Mouse (Mus musculus) bone marrow macrophage, adult 2 months (primary cell): ENCODE results near the gene Nol9. TPM values are rescaled to one million over a fixed set of nuclear protein-coding genes. Genes with fewer than 3 reads are reported as not detected.

Experiments
- H3K27ac ChIP-seq: 2 replicates; pipeline ENCODE4 v1.5.1; 2012; ENCODE audit warnings: low read depth, low read length; ENCODE audit not compliant: insufficient read depth
- H3K4me1 ChIP-seq: 2 replicates; pipeline ENCODE4 v1.6.1; 2012; ENCODE audit warnings: low read length; ENCODE audit not compliant: control insufficient read depth, insufficient read depth
- H3K4me3 ChIP-seq: 2 replicates; pipeline ENCODE4 v1.5.1; 2012; ENCODE audit warnings: mild to moderate bottlenecking, low read length, moderate library complexity; ENCODE audit not compliant: insufficient read depth
- CTCF ChIP-seq: IDR thresholded peaks from 2 replicates; pipeline ENCODE4 v1.5.1; 2012; ENCODE audit warnings: low read depth, mild to moderate bottlenecking, low read length, moderate library complexity
- POLR2A ChIP-seq: IDR thresholded peaks from 2 replicates; pipeline ENCODE4 v1.6.1; 2012; ENCODE audit warnings: mild to moderate bottlenecking, low read depth, low read length, borderline replicate concordance
- polyA plus RNA-seq: library from polyadenylated mRNA; stranded (reverse); fragments of >200 nt; gene quantifications from 2 replicates; pipeline ENCODE4 v1.2.4, GENCODE M21; 2012; ENCODE audit not compliant: missing spikeins, insufficient read depth, insufficient read length

The Nol9 gene
- polyA plus RNA-seq, 1 experiment = 11.1 TPM

DNA sequence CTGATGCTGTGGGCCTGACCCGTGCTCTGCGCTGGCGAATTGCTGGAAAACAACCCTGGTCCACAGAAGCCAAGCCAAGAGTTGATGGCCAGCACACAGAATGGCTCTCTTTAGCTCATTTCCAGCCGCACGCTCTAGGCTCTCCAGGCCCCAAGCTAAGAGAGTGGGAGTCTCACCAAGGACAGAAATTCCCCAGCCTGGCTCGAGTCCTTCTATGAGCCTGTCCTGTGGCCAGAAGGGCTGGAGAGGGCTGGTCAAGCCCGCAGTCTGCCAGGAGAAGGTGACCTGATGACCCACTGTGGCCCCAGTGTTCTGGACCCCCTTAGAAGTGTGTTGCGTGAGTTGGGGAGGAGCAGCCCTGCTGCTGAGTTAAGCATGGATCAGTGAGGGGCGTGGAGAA is 38.1 kb downstream of the Nol9 start:
- H3K4me1 ChIP-seq = peaks cover 11% of the 10 kb centered on the region
- no peak overlapping the region for H3K4me3 ChIP-seq
- H3K27ac ChIP-seq = no peak overlapping the region
- no peak for TF ChIP-seq POLR2A
- TF ChIP-seq CTCF = no peak

DNA sequence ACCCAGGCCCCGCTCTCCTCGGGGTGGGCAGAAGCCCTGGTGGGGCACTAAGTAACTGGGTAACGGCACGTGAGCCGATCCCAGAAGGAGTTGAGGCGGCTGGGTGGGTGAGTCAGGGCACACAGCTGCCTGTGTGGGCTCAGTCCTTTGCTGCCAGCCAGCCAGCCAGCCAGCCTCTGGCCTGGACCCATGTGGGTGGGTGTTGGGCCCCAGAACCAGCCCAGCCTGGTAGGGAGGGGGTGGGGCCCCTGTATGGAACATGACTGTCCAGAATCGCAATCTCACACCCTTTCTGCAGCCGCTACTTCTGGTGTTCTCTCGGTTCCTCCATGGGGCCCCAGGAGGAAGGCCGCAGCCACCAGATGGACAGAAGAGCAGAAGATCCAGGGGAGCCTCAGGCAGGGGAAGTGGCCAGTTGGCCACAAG is 39.0 kb downstream of the Nol9 start:
- Histone ChIP-seq H3K4me1 (peaks cover 8% of the 10 kb centered on the region), H3K4me3 (no peak overlapping the region), H3K27ac (no peak overlapping the region)
- TF ChIP-seq POLR2A (no peak), CTCF (no peak)

DNA sequence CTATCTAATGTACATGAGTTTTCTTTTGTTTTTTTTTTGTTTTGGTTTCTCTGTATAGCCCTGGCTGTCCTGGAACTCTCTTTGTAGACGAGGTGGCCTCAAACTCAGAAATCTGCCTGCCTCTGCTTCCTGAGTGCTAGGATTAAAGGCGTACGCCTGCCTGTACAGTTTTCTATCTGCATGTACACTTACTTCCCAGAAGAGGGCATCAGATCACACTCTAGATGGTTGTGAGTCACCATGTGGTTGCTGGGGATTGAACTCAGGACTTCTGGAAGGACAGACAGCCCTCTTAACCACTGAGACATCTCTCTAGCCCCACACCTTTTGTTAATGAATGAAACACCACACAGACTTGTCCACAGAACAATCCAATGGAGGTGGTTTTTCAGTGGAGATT is 40.1 kb downstream of the Nol9 start:
- no peak overlapping the region for H3K27ac ChIP-seq
- peaks cover 8% of the 10 kb centered on the region for H3K4me1 ChIP-seq
- no peak overlapping the region for H3K4me3 ChIP-seq
- TF ChIP-seq POLR2A (no peak), CTCF (no peak)

DNA sequence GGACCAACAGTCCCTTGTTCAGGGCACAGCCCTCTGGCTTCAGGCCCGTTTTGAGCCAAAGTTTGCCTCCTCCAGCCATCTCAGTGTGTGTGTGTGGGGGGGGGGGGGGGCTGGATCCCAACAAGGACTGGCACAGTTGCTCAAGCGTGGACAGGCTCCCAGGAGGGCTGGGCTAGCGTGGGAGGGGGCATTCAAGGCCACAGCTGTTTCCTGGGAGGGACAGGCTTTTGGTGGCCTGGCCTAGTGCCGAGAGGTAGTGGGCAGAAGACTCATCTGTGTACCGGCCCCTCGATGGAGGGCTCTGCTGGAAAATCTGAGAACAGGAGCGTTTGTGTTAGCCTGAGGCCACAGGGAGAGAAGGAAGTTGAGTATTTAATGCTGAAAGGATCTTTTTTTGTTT is 40.8 kb downstream of the Nol9 start:
- TF ChIP-seq POLR2A (no peak), CTCF (no peak)
- H3K4me1 ChIP-seq = peaks cover 8% of the 10 kb centered on the region

DNA sequence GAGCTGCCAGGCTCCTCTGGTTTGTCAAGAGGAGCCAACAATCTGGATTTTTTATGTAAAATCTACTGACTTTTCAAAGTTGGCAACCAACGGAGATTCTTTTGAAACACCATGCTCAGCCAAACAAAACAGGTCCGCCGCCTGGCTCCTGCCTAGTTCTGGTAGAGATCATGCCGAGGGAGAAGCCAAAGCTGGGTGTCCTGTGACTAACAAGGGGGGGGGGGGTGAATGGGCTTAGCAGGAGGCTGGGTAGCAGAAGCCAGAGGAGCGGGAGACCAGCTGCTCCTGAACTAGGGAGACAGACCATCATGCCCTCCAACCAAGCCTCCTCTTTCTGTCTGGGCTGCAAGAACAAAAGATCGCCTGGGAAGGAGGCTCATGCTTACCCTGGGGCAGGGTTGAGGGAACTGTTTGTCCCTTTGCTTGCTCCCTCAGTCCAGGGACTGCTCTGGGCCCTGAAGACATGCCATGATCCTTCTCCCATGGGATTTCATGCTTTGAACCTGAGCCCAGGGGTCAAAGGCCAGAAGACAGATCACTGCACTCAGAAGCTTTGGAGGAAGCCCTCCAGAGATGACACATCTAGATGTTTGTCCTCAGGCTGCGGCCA is 44.6 kb downstream of the Nol9 start:
- H3K4me3 ChIP-seq = no peak overlapping the region
- TF ChIP-seq CTCF (no peak), POLR2A (no peak)
- peaks cover 12% of the 10 kb centered on the region for H3K4me1 ChIP-seq
- no peak overlapping the region for H3K27ac ChIP-seq

More for the DNA sequence above, 40.8 kb downstream of the Nol9 start:
- Histone ChIP-seq H3K27ac (no peak overlapping the region), H3K4me3 (no peak overlapping the region)

DNA sequence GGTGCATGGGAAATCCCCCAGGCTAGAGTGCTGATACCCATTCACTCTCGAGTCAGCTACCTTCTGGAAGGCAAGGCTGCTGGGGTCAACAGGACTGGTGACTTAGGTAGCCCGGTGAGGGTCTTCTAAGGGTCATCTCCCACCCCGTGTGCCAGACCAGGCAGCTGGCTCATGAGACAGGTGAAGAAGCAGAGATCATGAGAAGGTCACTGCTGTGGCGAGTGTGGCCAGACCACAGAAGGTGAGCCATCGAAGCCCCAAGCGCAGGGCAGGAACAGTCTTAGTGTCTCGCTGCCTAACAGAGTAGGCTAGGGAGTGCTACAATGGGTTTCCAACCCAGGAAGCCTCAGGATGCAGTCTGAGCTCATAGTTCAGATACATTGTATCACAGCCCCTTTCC is 45.5 kb downstream of the Nol9 start:
- no peak overlapping the region for H3K4me3 ChIP-seq
- H3K4me1 ChIP-seq = peaks cover 12% of the 10 kb centered on the region
- TF ChIP-seq POLR2A = no peak
- no peak for TF ChIP-seq CTCF
- H3K27ac ChIP-seq = no peak overlapping the region

DNA sequence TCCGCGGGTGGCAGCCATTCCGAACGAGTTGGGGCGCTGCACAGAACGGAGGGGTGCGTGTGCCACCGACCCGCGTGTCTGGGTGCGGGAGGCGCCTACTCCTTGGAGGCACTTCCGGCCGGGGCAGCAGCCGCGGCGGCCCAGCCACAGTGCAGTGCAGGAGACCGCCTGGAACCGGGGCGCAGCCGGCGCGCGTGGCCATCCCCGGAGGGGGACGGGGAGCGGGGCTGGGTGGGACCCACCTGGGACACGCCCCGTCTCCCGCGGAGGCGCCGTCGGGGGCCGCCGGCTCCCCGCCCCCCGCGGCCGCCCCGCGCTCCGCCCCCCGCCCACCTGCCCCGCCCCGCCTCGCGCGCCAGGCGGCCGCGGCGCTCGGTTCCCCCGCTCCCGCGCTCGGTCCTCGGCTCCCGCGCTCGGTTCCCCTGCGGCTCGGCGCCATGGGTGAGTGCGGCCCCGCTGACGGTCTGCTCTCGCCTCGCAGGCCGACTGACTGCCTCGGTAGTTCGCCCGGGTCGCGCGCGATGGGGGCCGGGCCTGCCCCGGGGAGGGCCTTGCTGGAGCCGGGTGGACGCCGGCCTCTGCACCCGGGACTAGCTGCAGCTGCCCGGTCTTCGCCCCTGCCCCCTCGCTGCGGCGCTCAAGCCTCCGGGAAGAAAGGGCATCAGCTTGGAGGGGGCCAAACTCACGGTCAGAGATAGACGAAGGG is 47.5 kb downstream of the Nol9 start:
- Histone ChIP-seq H3K4me1 (peaks cover 12% of the 10 kb centered on the region), H3K27ac (no peak overlapping the region), H3K4me3 (peak overlapping the region; percentile 71)
- no peak for TF ChIP-seq CTCF
- no peak for TF ChIP-seq POLR2A

DNA sequence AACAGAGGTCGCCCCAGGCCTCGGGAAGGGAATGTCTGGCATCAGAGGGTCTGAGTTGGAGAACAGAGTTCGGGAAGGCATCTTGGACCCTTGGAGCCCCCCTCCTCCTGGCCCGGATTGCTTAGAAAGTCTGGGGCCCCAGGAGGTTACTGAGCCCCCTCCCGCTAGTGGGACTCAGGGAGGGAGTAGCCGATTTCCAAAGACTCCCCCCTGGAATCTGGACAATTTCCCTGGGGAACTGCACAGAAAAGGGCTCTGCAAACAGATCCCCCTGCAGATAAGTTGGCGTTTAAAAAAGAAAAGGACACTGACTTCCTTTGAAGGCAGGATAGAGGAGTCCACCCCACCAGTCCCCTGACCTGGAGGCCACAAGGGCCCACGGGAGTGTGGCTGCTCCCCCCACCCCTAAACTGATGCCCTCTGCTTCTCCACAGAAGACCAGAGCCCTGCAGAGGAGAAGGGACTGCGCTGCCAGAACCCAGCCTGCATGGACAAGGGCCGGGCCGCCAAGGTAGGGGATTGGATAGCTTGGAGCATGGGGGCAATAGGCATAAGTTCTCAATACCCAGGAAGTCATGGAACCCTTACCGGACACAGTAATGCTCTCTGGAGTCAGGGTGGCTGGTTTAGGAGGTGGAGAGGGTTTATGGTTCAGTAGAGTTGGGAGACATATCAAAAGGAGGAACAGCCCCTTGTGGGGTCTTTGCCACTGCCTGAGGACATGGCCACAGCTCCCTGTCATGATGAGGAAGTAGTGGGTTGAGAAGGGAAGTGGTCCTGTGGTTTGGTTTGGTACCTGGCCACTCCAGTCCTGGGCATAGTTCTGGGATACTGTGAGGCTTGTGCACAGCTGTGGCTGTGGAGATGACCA is 48.3 kb downstream of the Nol9 start:
- H3K27ac ChIP-seq = no peak overlapping the region
- peak overlapping the region; percentile 71 for H3K4me3 ChIP-seq
- TF ChIP-seq POLR2A = no peak
- no peak for TF ChIP-seq CTCF
- H3K4me1 ChIP-seq = peaks cover 12% of the 10 kb centered on the region

DNA sequence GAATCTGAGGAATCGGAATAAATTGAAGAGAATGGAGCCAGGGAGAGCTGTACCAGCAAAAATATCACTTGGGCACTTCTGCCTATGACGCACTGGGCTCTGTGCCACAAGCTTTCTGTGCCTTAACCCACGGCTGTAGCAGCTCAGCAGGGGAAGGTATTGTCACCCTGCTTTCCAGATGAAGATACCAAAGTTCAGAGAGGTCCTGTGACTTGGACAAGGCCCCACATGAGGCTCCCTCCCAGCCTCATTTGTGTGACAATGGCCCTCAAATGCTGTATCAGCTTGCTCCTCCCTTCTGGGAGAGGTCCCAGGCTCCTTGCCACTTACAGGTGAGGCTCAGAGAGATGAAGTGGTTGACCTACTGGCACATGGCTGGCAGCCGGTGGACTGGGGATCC is 49.0 kb downstream of the Nol9 start:
- no peak overlapping the region for H3K27ac ChIP-seq
- H3K4me3 ChIP-seq = no peak overlapping the region
- TF ChIP-seq POLR2A (no peak), CTCF (no peak)
- H3K4me1 ChIP-seq = peaks cover 12% of the 10 kb centered on the region

DNA sequence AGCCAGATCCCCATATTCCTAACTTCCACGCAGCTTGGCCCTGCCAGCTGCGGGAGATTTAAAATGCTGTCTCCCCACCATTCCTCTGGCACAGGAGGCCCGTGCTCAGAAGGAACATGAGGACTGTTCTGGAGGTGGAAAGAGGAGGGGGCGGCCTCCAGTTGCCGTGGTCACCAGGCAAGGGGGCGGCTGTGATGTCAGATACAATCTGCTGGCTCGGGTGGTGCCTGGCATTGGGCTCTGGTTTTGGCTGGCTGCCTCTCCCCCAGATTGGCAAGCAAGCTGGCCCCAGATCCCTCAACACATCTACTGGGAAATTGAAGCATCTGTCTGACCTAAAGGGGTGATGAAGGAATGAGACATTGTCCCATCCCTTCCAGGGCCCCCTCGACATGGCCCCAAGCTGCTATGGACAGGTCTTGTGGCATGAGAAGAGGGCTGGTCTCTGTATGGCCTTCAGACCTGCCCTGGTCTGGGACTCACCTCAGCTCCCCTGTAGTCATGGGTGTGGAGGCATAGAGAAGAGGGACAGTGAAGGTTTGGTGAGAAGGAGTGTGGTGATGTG is 49.5 kb downstream of the Nol9 start:
- Histone ChIP-seq H3K4me1 (peaks cover 12% of the 10 kb centered on the region), H3K27ac (no peak overlapping the region), H3K4me3 (no peak overlapping the region)
- TF ChIP-seq POLR2A (no peak), CTCF (no peak)

DNA sequence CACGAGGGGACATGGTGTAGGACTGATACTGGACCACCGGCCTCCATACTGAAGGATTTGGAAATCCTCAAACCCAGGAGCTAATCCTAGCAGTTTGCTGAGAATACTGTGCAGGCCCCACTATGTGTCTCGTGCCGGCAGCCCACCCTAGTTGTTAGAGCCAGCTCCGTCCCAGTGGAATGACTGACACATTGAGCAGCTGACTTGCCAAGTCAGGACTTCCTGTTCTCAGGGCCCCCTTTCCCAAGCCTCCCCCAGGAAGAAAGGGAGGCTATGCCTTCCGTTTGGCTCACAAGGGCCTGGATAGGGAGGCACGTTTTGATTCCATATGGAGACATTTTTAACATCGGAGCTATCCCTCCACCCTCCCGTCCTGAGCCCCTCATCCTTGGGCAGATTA is 51.1 kb downstream of the Nol9 start:
- H3K4me3 ChIP-seq = no peak overlapping the region
- H3K4me1 ChIP-seq = peaks cover 12% of the 10 kb centered on the region
- TF ChIP-seq POLR2A (no peak), CTCF (no peak)
- H3K27ac ChIP-seq = no peak overlapping the region
